Mouse (Mus musculus) heart, adult 2 months (tissue): ENCODE results near the gene Polr2a.

Experiments
- EP300 ChIP-seq: fragments of 200-500 bp; IDR thresholded peaks from 2 replicates; pipeline ENCODE4 v1.6.1; 2011; ENCODE audit warnings: low read depth, low read length, control low read depth; ENCODE audit not compliant: insufficient read depth
- POLR2A ChIP-seq: fragments of 200-500 bp; IDR thresholded peaks from 2 replicates; pipeline ENCODE4 v1.6.1; 2011; ENCODE audit warnings: mild to moderate bottlenecking, low read depth, low read length, control low read depth; ENCODE audit not compliant: insufficient read depth

DNA sequence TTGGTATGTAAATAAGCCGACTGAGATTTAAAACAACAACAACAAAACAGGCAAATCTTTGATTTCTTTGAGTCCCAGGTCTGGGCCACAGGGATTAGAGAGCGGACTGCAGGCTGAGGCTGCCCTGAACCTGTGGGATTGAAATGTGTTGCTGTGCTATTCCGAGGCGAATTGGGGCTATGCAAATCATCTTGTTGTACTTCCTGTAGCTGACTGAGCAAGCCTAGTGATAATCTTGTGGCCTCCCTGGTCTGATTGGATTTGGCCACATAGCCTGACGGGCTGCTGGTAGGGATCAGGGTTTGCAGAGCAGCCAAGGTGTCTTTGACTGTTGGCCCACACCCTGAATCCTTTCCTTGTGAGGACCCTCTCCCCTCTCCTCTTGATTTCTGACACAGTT, 16.5 kb upstream of the Polr2a start:
- TF ChIP-seq POLR2A (no peak), EP300 (no peak)
